Comparison of ENCODE assay signal across 8 mouse cellular contexts in the genomic region with DNA sequence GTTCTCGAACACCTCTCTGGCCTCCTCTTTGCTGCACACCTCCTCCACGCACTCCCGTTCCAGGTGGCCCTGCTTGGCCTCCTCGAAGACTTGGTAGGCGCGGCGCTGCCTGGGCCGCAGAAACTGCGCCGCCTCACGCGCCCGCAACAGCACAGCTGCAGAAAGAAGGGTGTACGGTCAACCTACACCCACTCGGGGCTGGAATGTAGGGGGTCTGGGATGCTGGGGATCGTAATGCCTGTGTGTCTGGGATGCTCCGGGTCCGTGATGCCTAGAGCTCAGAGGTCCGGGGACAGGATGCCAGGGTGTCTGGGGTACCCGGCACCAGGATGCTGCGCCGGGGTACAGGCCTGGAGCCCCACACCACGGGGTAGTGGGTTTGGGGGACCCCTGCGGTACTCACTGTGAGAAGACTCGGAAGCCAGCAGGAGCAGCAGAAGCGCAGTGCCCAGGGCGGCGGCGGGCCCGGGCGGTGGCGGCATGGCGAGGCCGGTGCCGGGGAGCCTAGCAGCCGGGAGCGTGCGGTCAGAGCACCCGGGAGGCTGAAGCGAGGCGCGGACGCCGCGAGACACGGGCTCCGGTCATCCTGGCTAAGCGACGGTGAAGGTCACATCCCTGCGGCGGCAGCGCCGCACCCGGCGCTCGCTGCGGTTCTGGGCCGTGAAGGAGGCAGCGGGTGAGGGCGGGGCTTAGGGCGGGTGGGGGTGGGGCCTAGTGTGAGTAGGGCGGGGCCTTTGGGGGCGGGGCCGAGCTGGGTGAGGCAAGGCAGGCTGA. TPM values are rescaled to one million over a fixed set of nuclear protein-coding genes. Genes with fewer than 3 reads are reported as not detected.
DNase-seq lines count a peak whose midpoint lies in the region; ATAC-seq lines count a peak whose summit lies in the region.

A gene (minus strand): TSS at position 633 of the 774 bp plus-strand sequence.

- H3K36me3 ChIP-seq in lung, embryonic 16.5 days (ENCODE audit: control insufficient read depth, insufficient read depth, low read length) = no peaks in the 10 kb centered on the region

- H3K4me2 ChIP-seq in lung, embryonic 16.5 days (ENCODE audit: low read depth, low read length) = peak within 1 kb of the TSS; percentile 98

- DNase-seq in adrenal gland, adult 2 months = peak; percentile 88
- peak; percentile 74 for DNase-seq in cerebellum, adult 9-10 months
- peak; percentile 70 for DNase-seq in heart, postnatal 4 days
- DNase-seq in layer of hippocampus, adult 8-10 months (ENCODE audit: low spot score in 2 of 2) = peak in 1 of 2 experiments; percentile 56
- peak; percentile 42 for DNase-seq in ovary, postnatal 14 days (ENCODE audit: low spot score)
- no peak for DNase-seq in T-cell, adult 2 months (ENCODE audit: low spot score)

- H3K27ac ChIP-seq in lung, embryonic 16.5 days (ENCODE audit: low read length) = no peak within 1 kb of the TSS; the same call in 1 of the 2 replicates

- peak; percentile 74 for ATAC-seq in frontal cortex, adult (ENCODE audit: low TSS enrichment)
- ATAC-seq in lung, embryonic 16.5 days (ENCODE audit: low read depth) = peak; percentile 65

- H3K27me3 ChIP-seq in lung, embryonic 16.5 days (ENCODE audit: control insufficient read depth, insufficient read depth, low read depth, low read length) = peaks cover 6% of the 10 kb centered on the region; the same call in 1 of the 2 replicates

- peak within 1 kb of the TSS; percentile 81 for H3K9ac ChIP-seq in lung, embryonic 16.5 days (ENCODE audit: low read length)

- 2% methylated on average over 60 of the region's 64 CpGs for WGBS in lung, embryonic 16.5 days

- peak within 1 kb of the TSS; percentile 69 for H3K4me3 ChIP-seq in lung, embryonic 16.5 days (ENCODE audit: low read length)

- peaks cover 32% of the 10 kb centered on the region for H3K4me1 ChIP-seq in lung, embryonic 16.5 days (replicated peaks; ENCODE audit: control insufficient read depth, insufficient read depth, low read length)

- H3K9me3 ChIP-seq in lung, embryonic 16.5 days (ENCODE audit: control insufficient read depth, low read length) = no peaks in the 10 kb centered on the region

RNA-seq across cellular contexts. Expression of the gene that starts here (rescaled TPM):
- 100 to 1,000 TPM; 127 to 450 TPM for total RNA-seq in adrenal gland, adult 2 months (2021)
- polyA plus RNA-seq in adrenal gland, adult 2 months (2012; rRNA removed) = 260 and 429 TPM in 2 replicates
- total RNA-seq in heart, postnatal 4 days (2021) = 100 to 1,000 TPM; 148 to 153 TPM
- total RNA-seq in layer of hippocampus, adult 8-10 months (2022) = 100 to 1,000 TPM in 2 of 4 experiments, 10 to 100 TPM in 2; 84.4 to 105 (median 93.8) TPM
- 78.0 and 83.8 TPM in 2 replicates for polyA plus RNA-seq in lung, embryonic 16.5 days (2015; fragmentation: Nextera tagmentation; extraction: Ambion mirVana)
